Mouse (Mus musculus): ENCODE data around the gene Ppm1j. TPM values are rescaled to one million over a fixed set of nuclear protein-coding genes. Genes with fewer than 3 reads are reported as not detected.

Gene Ppm1j
- polyA plus RNA-seq, 1 experiment from 2014 or later, result 0.23 TPM

- H3K27ac ChIP-seq (ENCODE audit: low read depth, low read length), result peak overlapping the region; percentile 34; the same call in 1 of the 2 replicates
These were observed 8.4 kb downstream of the Ppm1j start for GRCm38 (mm10) chr3:104789312-104789605.

DNA sequence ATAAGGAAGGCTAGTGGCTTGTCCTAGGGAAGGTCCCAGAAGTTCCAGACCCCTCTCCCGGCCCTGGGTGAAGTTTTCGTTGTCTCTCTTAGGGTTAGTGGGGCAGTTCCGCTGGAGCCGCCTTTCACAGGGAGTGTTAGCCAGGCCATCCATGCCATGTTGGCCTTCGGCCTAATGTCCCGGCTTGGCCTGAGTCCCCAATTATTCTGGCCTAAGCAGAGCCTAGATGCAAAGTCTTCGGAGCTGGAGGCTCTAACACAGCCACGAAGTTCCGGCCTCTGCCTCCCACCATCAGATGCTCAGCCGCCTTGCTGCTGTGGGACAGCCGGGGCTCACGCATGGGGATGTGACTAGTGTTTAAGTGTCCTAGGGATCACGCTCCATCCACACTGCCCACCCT, 9.0 kb downstream of the Ppm1j start:
- no peaks in the 10 kb centered on the region for H3K9me3 ChIP-seq (ENCODE audit: control insufficient read depth, low read length)
- H3K27me3 ChIP-seq (ENCODE audit: control insufficient read depth, insufficient read depth, low read length), result peaks cover 3% of the 10 kb centered on the region; the same call in 1 of the 2 replicates
- peak overlapping the region; percentile 48 for H3K4me3 ChIP-seq (ENCODE audit: low read depth, low read length)
- peaks cover 11% of the 10 kb centered on the region; the same call in 1 of the 2 replicates for H3K4me1 ChIP-seq (ENCODE audit: control insufficient read depth, insufficient read depth, low read length)
- peak overlapping the region; percentile 52 for H3K9ac ChIP-seq (replicated peaks; ENCODE audit: low read depth, low read length)
- H3K27ac ChIP-seq (ENCODE audit: low read depth, low read length), result peak overlapping the region; percentile 34; the same call in 1 of the 2 replicates
- peak overlapping the region; percentile 94 for H3K4me2 ChIP-seq (ENCODE audit: low read depth, low read length)
- H3K36me3 ChIP-seq (ENCODE audit: control insufficient read depth, insufficient read depth, low read length), result no peaks in the 10 kb centered on the region
- 29% methylated on average over 13 of the region's 13 CpGs for WGBS
- no peak for ATAC-seq (ENCODE audit: low read depth)

More at GRCm38 (mm10) chr3:104789312-104789605, 8.4 kb downstream of the Ppm1j start:
- Histone ChIP-seq H3K9ac (replicated peaks; ENCODE audit: low read depth, low read length) (peak overlapping the region; percentile 52), H3K4me1 (ENCODE audit: control insufficient read depth, insufficient read depth, low read length) (peaks cover 10% of the 10 kb centered on the region; the same call in 1 of the 2 replicates), H3K36me3 (ENCODE audit: control insufficient read depth, insufficient read depth, low read length) (no peaks in the 10 kb centered on the region), H3K4me3 (ENCODE audit: low read depth, low read length) (peak overlapping the region; percentile 48), H3K27me3 (ENCODE audit: control insufficient read depth, insufficient read depth, low read length) (peaks cover 3% of the 10 kb centered on the region; the same call in 1 of the 2 replicates), H3K9me3 (ENCODE audit: control insufficient read depth, low read length) (no peaks in the 10 kb centered on the region), H3K4me2 (ENCODE audit: low read depth, low read length) (peak overlapping the region; percentile 94)
- WGBS, result 3% methylated on average over 10 of the region's 10 CpGs
- peak; percentile 26 for ATAC-seq (ENCODE audit: low read depth)

DNA sequence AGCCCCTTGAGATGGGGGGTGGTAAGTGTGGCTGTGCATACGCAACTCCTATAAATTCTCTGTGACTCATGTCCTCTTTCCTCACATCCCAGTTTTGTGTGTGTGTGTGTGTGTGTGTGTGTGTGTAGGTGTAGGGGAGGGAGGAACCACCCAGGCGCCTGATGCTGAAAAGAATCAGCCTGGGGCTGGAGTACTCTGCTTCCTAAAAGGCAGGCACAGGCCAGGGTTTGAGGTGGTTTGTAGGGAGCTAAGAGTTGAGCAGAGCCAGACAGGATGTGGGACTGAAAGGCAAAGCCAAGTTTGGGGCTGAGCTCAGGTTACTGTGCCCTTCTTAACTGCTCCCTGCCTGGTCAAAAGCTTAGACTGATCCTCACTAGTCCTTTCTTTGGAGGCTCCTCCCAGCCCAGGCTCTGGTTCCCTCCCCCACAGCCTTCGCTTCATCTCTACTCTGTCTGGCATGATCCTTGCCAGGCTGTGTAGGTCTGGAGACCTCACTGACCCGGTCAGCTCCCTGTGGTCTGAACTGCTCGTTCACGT, 9.6 kb downstream of the Ppm1j start:
- H3K4me3 ChIP-seq (ENCODE audit: low read depth, low read length), result peak overlapping the region; percentile 48
- H3K27ac ChIP-seq (ENCODE audit: low read depth, low read length), result no peak overlapping the region
- peak overlapping the region; percentile 94 for H3K4me2 ChIP-seq (ENCODE audit: low read depth, low read length)
- H3K27me3 ChIP-seq (ENCODE audit: control insufficient read depth, insufficient read depth, low read length), result peaks cover 3% of the 10 kb centered on the region; the same call in 1 of the 2 replicates
- no peaks in the 10 kb centered on the region for H3K9me3 ChIP-seq (ENCODE audit: control insufficient read depth, low read length)
- no peak for ATAC-seq (ENCODE audit: low read depth)
- H3K9ac ChIP-seq (replicated peaks; ENCODE audit: low read depth, low read length), result peak overlapping the region; percentile 52; the same call in 1 of the 2 replicates
- H3K4me1 ChIP-seq (ENCODE audit: control insufficient read depth, insufficient read depth, low read length), result peaks cover 11% of the 10 kb centered on the region; the same call in 1 of the 2 replicates
- H3K36me3 ChIP-seq (ENCODE audit: control insufficient read depth, insufficient read depth, low read length), result no peaks in the 10 kb centered on the region
- WGBS, result 39% methylated on average over 6 of the region's 6 CpGs

- no peaks in the 10 kb centered on the region for H3K9me3 ChIP-seq (ENCODE audit: control insufficient read depth, low read length)
- peaks cover 11% of the 10 kb centered on the region; the same call in 1 of the 2 replicates for H3K4me1 ChIP-seq (ENCODE audit: control insufficient read depth, insufficient read depth, low read length)
- H3K4me2 ChIP-seq (ENCODE audit: low read depth, low read length), result peak overlapping the region; percentile 94
- 29% methylated on average over 4 of the region's 4 CpGs for WGBS
- no peak overlapping the region for H3K27ac ChIP-seq (ENCODE audit: low read depth, low read length)
- ATAC-seq (ENCODE audit: low read depth), result no peak
- peaks cover 2% of the 10 kb centered on the region; the same call in 1 of the 2 replicates for H3K27me3 ChIP-seq (ENCODE audit: control insufficient read depth, insufficient read depth, low read length)
- no peak overlapping the region for H3K4me3 ChIP-seq (ENCODE audit: low read depth, low read length)
- no peak overlapping the region for H3K9ac ChIP-seq (replicated peaks; ENCODE audit: low read depth, low read length)
- no peaks in the 10 kb centered on the region for H3K36me3 ChIP-seq (ENCODE audit: control insufficient read depth, insufficient read depth, low read length)
These were observed 10.2 kb downstream of the Ppm1j start for GRCm38 (mm10) chr3:104791017-104791416.

- H3K4me2 ChIP-seq (ENCODE audit: low read depth, low read length), result no peak overlapping the region
- no peak for ATAC-seq (ENCODE audit: low read depth)
These were observed 10.8 kb downstream of the Ppm1j start for GRCm38 (mm10) chr3:104791671-104792070.

DNA sequence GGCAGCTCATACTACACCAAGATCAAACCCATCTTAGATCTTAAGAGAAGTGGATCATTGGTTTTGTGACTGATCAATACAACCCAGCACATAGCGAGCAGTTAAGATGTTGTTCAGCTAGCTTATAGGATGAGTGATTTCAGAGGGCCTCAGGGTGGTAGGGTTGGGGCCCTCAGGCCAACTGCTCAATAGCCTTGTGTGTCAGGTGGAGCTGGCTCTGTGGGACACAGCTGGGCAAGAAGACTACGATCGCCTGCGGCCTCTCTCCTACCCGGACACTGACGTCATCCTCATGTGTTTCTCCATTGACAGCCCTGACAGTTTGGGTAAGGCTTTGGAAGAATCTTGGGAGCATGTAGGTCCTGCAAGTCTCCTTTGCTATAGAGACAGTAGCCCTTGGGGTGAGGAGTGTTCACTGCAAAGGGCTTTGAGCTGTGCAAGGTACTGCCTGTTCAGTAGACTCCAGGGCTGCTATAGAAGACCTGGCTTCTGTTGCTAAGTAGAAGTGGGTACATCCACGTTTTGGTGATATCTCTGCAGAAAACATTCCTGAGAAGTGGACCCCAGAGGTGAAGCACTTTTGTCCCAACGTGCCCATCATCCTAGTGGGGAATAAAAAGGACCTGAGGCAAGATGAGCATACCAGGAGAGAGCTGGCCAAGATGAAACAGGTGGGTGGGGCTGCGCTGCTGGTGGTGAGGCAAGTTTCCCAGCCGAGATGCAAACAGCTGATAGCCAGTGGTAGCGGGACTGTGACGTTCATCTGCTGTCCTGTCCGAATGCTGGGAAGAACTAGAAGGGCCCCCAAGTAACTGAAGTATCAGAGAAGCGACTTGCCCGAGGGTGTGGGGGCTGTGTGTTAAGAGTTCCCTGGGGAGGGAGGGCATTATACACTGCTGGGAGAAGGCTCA, 11.8 kb downstream of the Ppm1j start:
- ATAC-seq (ENCODE audit: low read depth), result no peak
- H3K4me2 ChIP-seq (ENCODE audit: low read depth, low read length), result no peak overlapping the region
- H3K27me3 ChIP-seq (ENCODE audit: control insufficient read depth, insufficient read depth, low read length), result no peaks in the 10 kb centered on the region; the same call in 1 of the 2 replicates
- H3K4me3 ChIP-seq (ENCODE audit: low read depth, low read length), result no peak overlapping the region
- H3K36me3 ChIP-seq (ENCODE audit: control insufficient read depth, insufficient read depth, low read length), result no peaks in the 10 kb centered on the region
- H3K9ac ChIP-seq (replicated peaks; ENCODE audit: low read depth, low read length), result no peak overlapping the region
- H3K27ac ChIP-seq (ENCODE audit: low read depth, low read length), result no peak overlapping the region
- H3K4me1 ChIP-seq (ENCODE audit: control insufficient read depth, insufficient read depth, low read length), result peaks cover 11% of the 10 kb centered on the region; the same call in 1 of the 2 replicates
- no peaks in the 10 kb centered on the region for H3K9me3 ChIP-seq (ENCODE audit: control insufficient read depth, low read length)
- 70% methylated on average over 15 of the region's 15 CpGs for WGBS

More at GRCm38 (mm10) chr3:104791671-104792070, 10.8 kb downstream of the Ppm1j start:
- Histone ChIP-seq H3K9me3 (ENCODE audit: control insufficient read depth, low read length) (no peaks in the 10 kb centered on the region), H3K9ac (replicated peaks; ENCODE audit: low read depth, low read length) (no peak overlapping the region), H3K4me3 (ENCODE audit: low read depth, low read length) (no peak overlapping the region), H3K27ac (ENCODE audit: low read depth, low read length) (no peak overlapping the region), H3K27me3 (ENCODE audit: control insufficient read depth, insufficient read depth, low read length) (no peaks in the 10 kb centered on the region; the same call in 1 of the 2 replicates), H3K36me3 (ENCODE audit: control insufficient read depth, insufficient read depth, low read length) (no peaks in the 10 kb centered on the region), H3K4me1 (ENCODE audit: control insufficient read depth, insufficient read depth, low read length) (peaks cover 11% of the 10 kb centered on the region; the same call in 1 of the 2 replicates)
- 95% methylated on average over 8 of the region's 8 CpGs for WGBS

DNA sequence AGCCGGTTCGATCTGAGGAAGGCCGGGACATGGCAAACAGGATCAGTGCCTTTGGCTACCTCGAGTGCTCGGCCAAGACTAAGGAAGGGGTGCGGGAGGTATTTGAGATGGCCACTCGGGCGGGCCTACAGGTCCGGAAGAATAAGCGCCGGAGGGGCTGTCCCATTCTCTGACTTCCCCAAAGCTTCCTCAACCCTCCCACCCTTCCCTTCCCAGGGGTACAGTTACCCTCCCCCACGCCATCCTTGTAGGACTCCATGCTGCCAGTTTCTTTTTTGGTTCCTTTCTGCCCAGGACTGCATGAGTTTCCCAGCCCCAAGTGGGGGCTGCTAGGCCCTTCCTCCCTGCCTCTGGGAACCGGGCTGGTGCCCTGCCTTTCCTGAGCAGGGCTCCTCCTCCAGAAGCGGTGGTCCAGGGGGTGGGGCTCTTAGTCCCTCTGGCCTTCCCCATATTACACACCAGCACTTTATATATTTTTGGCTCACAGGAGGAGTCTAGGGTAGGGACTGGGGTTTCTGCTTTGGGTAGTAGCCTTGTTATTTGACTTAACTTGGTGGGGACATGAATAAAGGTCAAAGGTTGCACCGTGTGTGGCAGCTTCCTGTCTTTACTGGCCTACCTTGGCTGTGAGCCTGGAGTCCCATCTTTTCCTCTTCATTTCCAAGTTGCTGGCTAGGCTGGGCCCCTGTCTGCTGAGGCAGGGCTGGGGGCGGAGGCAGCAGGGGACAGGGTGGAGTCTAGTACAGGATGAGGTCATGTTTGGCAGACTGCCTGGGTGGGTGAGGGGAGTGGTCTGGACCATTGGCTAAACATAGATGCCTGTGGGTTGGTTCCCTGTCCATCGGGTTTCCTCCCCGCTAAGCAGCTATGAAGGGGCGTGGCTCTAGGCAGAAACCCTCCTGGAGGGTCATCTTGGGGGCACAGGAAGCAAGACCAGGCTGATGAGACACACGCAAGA, 13.3 kb downstream of the Ppm1j start:
- WGBS, result 56% methylated on average over 20 of the region's 20 CpGs

GRCm38 (mm10) chr3:104794953-104795470, 14.2 kb downstream of the Ppm1j start:
- Histone ChIP-seq H3K4me1 (ENCODE audit: control insufficient read depth, insufficient read depth, low read length) (peaks cover 6% of the 10 kb centered on the region; the same call in 1 of the 2 replicates), H3K4me2 (ENCODE audit: low read depth, low read length) (no peak overlapping the region), H3K27ac (ENCODE audit: low read depth, low read length) (no peak overlapping the region), H3K27me3 (ENCODE audit: control insufficient read depth, insufficient read depth, low read length) (no peaks in the 10 kb centered on the region), H3K36me3 (ENCODE audit: control insufficient read depth, insufficient read depth, low read length) (no peaks in the 10 kb centered on the region), H3K9me3 (ENCODE audit: control insufficient read depth, low read length) (no peaks in the 10 kb centered on the region), H3K4me3 (ENCODE audit: low read depth, low read length) (no peak overlapping the region), H3K9ac (replicated peaks; ENCODE audit: low read depth, low read length) (no peak overlapping the region)
- 50% methylated on average over 12 of the region's 12 CpGs for WGBS
- no peak for ATAC-seq (ENCODE audit: low read depth)

More for the DNA sequence above, 13.3 kb downstream of the Ppm1j start:
- no peak overlapping the region for H3K4me2 ChIP-seq (ENCODE audit: low read depth, low read length)
- peaks cover 6% of the 10 kb centered on the region; the same call in 1 of the 2 replicates for H3K4me1 ChIP-seq (ENCODE audit: control insufficient read depth, insufficient read depth, low read length)
- H3K4me3 ChIP-seq (ENCODE audit: low read depth, low read length), result no peak overlapping the region
- H3K9me3 ChIP-seq (ENCODE audit: control insufficient read depth, low read length), result no peaks in the 10 kb centered on the region
- no peaks in the 10 kb centered on the region for H3K27me3 ChIP-seq (ENCODE audit: control insufficient read depth, insufficient read depth, low read length)
- peak; percentile 81 for ATAC-seq (ENCODE audit: low read depth)
- no peak overlapping the region for H3K9ac ChIP-seq (replicated peaks; ENCODE audit: low read depth, low read length)
- H3K36me3 ChIP-seq (ENCODE audit: control insufficient read depth, insufficient read depth, low read length), result no peaks in the 10 kb centered on the region
- peak overlapping the region; percentile 60 for H3K27ac ChIP-seq (ENCODE audit: low read depth, low read length)
